Mouse (Mus musculus) forebrain, embryonic 11.5 days (tissue): Measurements from ENCODE around the gene Sh3rf3. TPM values are rescaled to one million over a fixed set of nuclear protein-coding genes. Genes with fewer than 3 reads are reported as not detected.

Source experiments
- ATAC-seq: fragments of 200-750 bp; cut with Nextera tagmentation; replicated peaks from 2 replicates; pipeline ENCODE4 v1.8.0; 2017; ENCODE audit warnings: moderate TSS enrichment; ENCODE audit not compliant: low FRiP score
- DNase-seq: peaks from one replicate; pipeline ENCODE4 v3.0.0-alpha.2; 2017; ENCODE audit warnings: low spot score
- H3K27ac ChIP-seq: fragments of 300-500 bp; sonication (generic); 2 replicates; pipeline ENCODE4 v1.5.1; 2014; ENCODE audit warnings: low read depth, low read length
- H3K27me3 ChIP-seq: fragments of 300-500 bp; sonication (generic); 2 replicates; pipeline ENCODE4 v1.6.1; 2014; ENCODE audit warnings: mild to moderate bottlenecking, low read length, mixed read lengths; ENCODE audit not compliant: control insufficient read depth, insufficient read depth
- H3K36me3 ChIP-seq: fragments of 300-500 bp; sonication (generic); 2 replicates; pipeline ENCODE4 v1.6.1; 2014; ENCODE audit warnings: mild to moderate bottlenecking, low read length, moderate library complexity, mixed read lengths; ENCODE audit not compliant: control insufficient read depth, insufficient read depth
- H3K4me1 ChIP-seq: fragments of 300-500 bp; sonication (generic); replicated peaks from 2 replicates; pipeline ENCODE4 v1.6.1; 2014; ENCODE audit warnings: low read length, mixed read lengths; ENCODE audit not compliant: control insufficient read depth, insufficient read depth
- H3K4me2 ChIP-seq: fragments of 300-500 bp; sonication (generic); 2 replicates; pipeline ENCODE4 v1.6.1; 2014; ENCODE audit warnings: low read depth, mild to moderate bottlenecking, low read length, moderate library complexity, mixed read lengths; ENCODE audit not compliant: severe bottlenecking
- H3K4me3 ChIP-seq: fragments of 300-500 bp; sonication (generic); 2 replicates; pipeline ENCODE4 v1.5.1; 2014; ENCODE audit warnings: low read depth, low read length
- H3K9ac ChIP-seq: fragments of 300-500 bp; sonication (generic); 2 replicates; pipeline ENCODE4 v1.6.1; 2014; ENCODE audit warnings: low read length
- H3K9me3 ChIP-seq: fragments of 300-500 bp; sonication (generic); 2 replicates; pipeline ENCODE4 v1.6.1; 2016; ENCODE audit warnings: low read length, mixed read lengths; ENCODE audit not compliant: control insufficient read depth
- WGBS: fragments of 180-500 bp; shearing (Covaris S2); extraction: QIAGEN DNeasy Blood & Tissue Kit; methylation state at CpG from one replicate; pipeline ENCODE4 v1.1.7; 2014; 5-methylcytosine and 5-hydroxymethylcytosine counted together
- polyA plus RNA-seq: library from polyadenylated mRNA; unstranded; fragments of >200 nt; fragmentation: Nextera tagmentation; extraction: Ambion mirVana; gene quantifications from 2 replicates; pipeline ENCODE4 v1.2.1, GENCODE M21; 2014

Sh3rf3 gene
- polyA plus RNA-seq, 1 experiment from 2014 or later, result 1.8 TPM

GRCm38 (mm10) chr10:58885351-58885750 lies 72.2 kb downstream of the Sh3rf3 start:
- no peak overlapping the region for H3K4me2 ChIP-seq
- peak; percentile 49 for DNase-seq
- H3K4me1 ChIP-seq, result peaks cover 4% of the 10 kb centered on the region; the same call in 1 of the 2 replicates
- H3K9me3 ChIP-seq, result no peaks in the 10 kb centered on the region; the same call in 1 of the 2 replicates
- no peak overlapping the region for H3K4me3 ChIP-seq
- no peak overlapping the region for H3K9ac ChIP-seq
- H3K36me3 ChIP-seq, result no peaks in the 10 kb centered on the region
- no peak for ATAC-seq
- no peak overlapping the region for H3K27ac ChIP-seq
- peaks cover 5% of the 10 kb centered on the region for H3K27me3 ChIP-seq
- WGBS, result 12% methylated on average over 5 of the region's 5 CpGs

GRCm38 (mm10) chr10:58885816-58886215 lies 72.7 kb downstream of the Sh3rf3 start:
- Histone ChIP-seq H3K36me3 (no peaks in the 10 kb centered on the region), H3K9me3 (no peaks in the 10 kb centered on the region; the same call in 1 of the 2 replicates), H3K4me3 (no peak overlapping the region), H3K27ac (no peak overlapping the region), H3K9ac (no peak overlapping the region), H3K4me1 (peaks cover 4% of the 10 kb centered on the region; the same call in 1 of the 2 replicates), H3K4me2 (no peak overlapping the region), H3K27me3 (peaks cover 5% of the 10 kb centered on the region)
- no peak for DNase-seq
- no peak for ATAC-seq
- 75% methylated on average over 2 of the region's 2 CpGs for WGBS

- peaks cover 4% of the 10 kb centered on the region; the same call in 1 of the 2 replicates for H3K4me1 ChIP-seq
- H3K9me3 ChIP-seq, result no peaks in the 10 kb centered on the region; the same call in 1 of the 2 replicates
- 0 out of 2 replicates have a peak overlapping the region, but pooled peaks have one; percentile 26 for H3K4me2 ChIP-seq
- no peak overlapping the region for H3K4me3 ChIP-seq
- peak; percentile 55 for DNase-seq
- no peak overlapping the region for H3K27ac ChIP-seq
- H3K9ac ChIP-seq, result peak overlapping the region; percentile 27
- ATAC-seq, result peak; percentile 36; the same call in 1 of the 2 replicates
- peaks cover 2% of the 10 kb centered on the region for H3K27me3 ChIP-seq
- 30% methylated on average over 16 of the region's 16 CpGs for WGBS
- no peaks in the 10 kb centered on the region for H3K36me3 ChIP-seq
These were observed 77.7 kb downstream of the Sh3rf3 start for GRCm38 (mm10) chr10:58890671-58891439.

GRCm38 (mm10) chr10:58895431-58895830 lies 82.3 kb downstream of the Sh3rf3 start:
- DNase-seq, result no peak
- H3K36me3 ChIP-seq, result no peaks in the 10 kb centered on the region
- 90% methylated on average over 5 of the region's 5 CpGs for WGBS
- no peak overlapping the region for H3K27ac ChIP-seq
- H3K9me3 ChIP-seq, result no peaks in the 10 kb centered on the region
- no peak overlapping the region for H3K9ac ChIP-seq
- H3K4me2 ChIP-seq, result no peak overlapping the region
- peaks cover 4% of the 10 kb centered on the region; the same call in 1 of the 2 replicates for H3K4me1 ChIP-seq
- no peak for ATAC-seq
- H3K4me3 ChIP-seq, result no peak overlapping the region
- H3K27me3 ChIP-seq, result no peaks in the 10 kb centered on the region

- H3K27me3 ChIP-seq, result no peaks in the 10 kb centered on the region
- ATAC-seq (no peak), DNase-seq (no peak)
- H3K36me3 ChIP-seq, result no peaks in the 10 kb centered on the region
- H3K9ac ChIP-seq, result no peak overlapping the region
- no peak overlapping the region for H3K27ac ChIP-seq
- no peak overlapping the region for H3K4me2 ChIP-seq
- no peaks in the 10 kb centered on the region for H3K9me3 ChIP-seq
- no peaks in the 10 kb centered on the region for H3K4me1 ChIP-seq
- no peak overlapping the region for H3K4me3 ChIP-seq
- WGBS, result 70% methylated on average over 3 of the region's 3 CpGs
These were observed 83.9 kb downstream of the Sh3rf3 start for GRCm38 (mm10) chr10:58897009-58897543.

GRCm38 (mm10) chr10:58905253-58905652 lies 92.1 kb downstream of the Sh3rf3 start:
- 33% methylated on average over 6 of the region's 6 CpGs for WGBS

GRCm38 (mm10) chr10:58907001-58907443 lies 93.9 kb downstream of the Sh3rf3 start:
- ATAC-seq, result no peak; the same call in 1 of the 2 replicates
- Histone ChIP-seq H3K36me3 (no peaks in the 10 kb centered on the region), H3K4me3 (no peak overlapping the region), H3K27me3 (no peaks in the 10 kb centered on the region), H3K4me1 (no peaks in the 10 kb centered on the region), H3K9ac (no peak overlapping the region), H3K4me2 (no peak overlapping the region), H3K27ac (no peak overlapping the region), H3K9me3 (no peaks in the 10 kb centered on the region)
- 51% methylated on average over 5 of the region's 5 CpGs for WGBS
- DNase-seq, result no peak

More at GRCm38 (mm10) chr10:58905253-58905652, 92.1 kb downstream of the Sh3rf3 start:
- H3K36me3 ChIP-seq, result no peaks in the 10 kb centered on the region
- no peak overlapping the region for H3K4me2 ChIP-seq
- no peaks in the 10 kb centered on the region for H3K9me3 ChIP-seq
- H3K4me1 ChIP-seq, result no peaks in the 10 kb centered on the region
- no peak overlapping the region for H3K9ac ChIP-seq
- no peak for DNase-seq
- no peaks in the 10 kb centered on the region for H3K27me3 ChIP-seq
- H3K4me3 ChIP-seq, result no peak overlapping the region
- H3K27ac ChIP-seq, result no peak overlapping the region
- ATAC-seq, result no peak

GRCm38 (mm10) chr10:58908451-58908850 lies 95.3 kb downstream of the Sh3rf3 start:
- Histone ChIP-seq H3K4me1 (no peaks in the 10 kb centered on the region), H3K36me3 (no peaks in the 10 kb centered on the region), H3K27ac (no peak overlapping the region), H3K4me2 (no peak overlapping the region), H3K27me3 (no peaks in the 10 kb centered on the region), H3K9ac (no peak overlapping the region), H3K4me3 (no peak overlapping the region), H3K9me3 (no peaks in the 10 kb centered on the region)
- WGBS, result 87% methylated on average over 8 of the region's 8 CpGs
- no peak for ATAC-seq
- no peak for DNase-seq
